Mouse (Mus musculus) midbrain, embryonic 11.5 days (tissue): ENCODE data around the gene Sgpl1. TPM values are rescaled to one million over a fixed set of nuclear protein-coding genes. Genes with fewer than 3 reads are reported as not detected.

Source experiments
- ATAC-seq: fragments of 200-750 bp; cut with Nextera tagmentation; 2 replicates; pipeline ENCODE4 v1.8.0; 2017; ENCODE audit warnings: moderate TSS enrichment, moderate library complexity; ENCODE audit not compliant: low FRiP score
- DNase-seq: peaks from one replicate; pipeline ENCODE4 v3.0.0; 2015; ENCODE audit warnings: low spot score; ENCODE audit errors: missing footprints
- H3K27ac ChIP-seq: fragments of 300-500 bp; sonication (generic); 2 replicates; pipeline ENCODE4 v1.5.1; 2014; ENCODE audit warnings: low read depth, low read length
- H3K27me3 ChIP-seq: fragments of 300-500 bp; sonication (generic); 2 replicates; pipeline ENCODE4 v1.6.1; 2014; ENCODE audit warnings: mild to moderate bottlenecking, low read length, moderate library complexity, mixed read lengths; ENCODE audit not compliant: control insufficient read depth, insufficient read depth
- H3K36me3 ChIP-seq: fragments of 300-500 bp; sonication (generic); 2 replicates; pipeline ENCODE4 v1.6.1; 2014; ENCODE audit warnings: mild to moderate bottlenecking, low read length, moderate library complexity, mixed read lengths; ENCODE audit not compliant: control insufficient read depth, insufficient read depth
- H3K4me1 ChIP-seq: fragments of 300-500 bp; sonication (generic); 2 replicates; pipeline ENCODE4 v1.6.1; 2014; ENCODE audit warnings: low read length; ENCODE audit not compliant: control insufficient read depth, insufficient read depth
- H3K4me2 ChIP-seq: fragments of 300-500 bp; sonication (generic); 2 replicates; pipeline ENCODE4 v1.6.1; 2014; ENCODE audit warnings: mild to moderate bottlenecking, moderate library complexity
- H3K4me3 ChIP-seq: fragments of 300-500 bp; sonication (generic); 2 replicates; pipeline ENCODE4 v1.5.1; 2014; ENCODE audit warnings: low read depth, low read length
- H3K9ac ChIP-seq: fragments of 300-500 bp; sonication (generic); 2 replicates; pipeline ENCODE4 v1.6.1; 2014; ENCODE audit warnings: low read length
- H3K9me3 ChIP-seq: fragments of 300-500 bp; sonication (generic); 2 replicates; pipeline ENCODE4 v1.6.1; 2016; ENCODE audit warnings: low read length; ENCODE audit not compliant: control insufficient read depth
- WGBS: fragments of 180-500 bp; shearing (Covaris S2); extraction: QIAGEN DNeasy Blood & Tissue Kit; methylation state at CpG from one replicate; pipeline ENCODE4 v1.1.7; 2014; 5-methylcytosine and 5-hydroxymethylcytosine counted together
- polyA plus RNA-seq: library from polyadenylated mRNA; unstranded; fragments of >200 nt; fragmentation: Nextera tagmentation; extraction: Ambion mirVana; gene quantifications from 2 replicates; pipeline ENCODE4 v1.2.1, GENCODE M21; 2014

The Sgpl1 gene
- polyA plus RNA-seq, 1 experiment from 2014 or later = 78.0 TPM

GRCm38 (mm10) chr10:61065287-61066005, 82.1 kb downstream of the Sgpl1 start:
- Histone ChIP-seq H3K4me2 (no peak overlapping the region; the same call in 1 of the 2 replicates), H3K27me3 (no peaks in the 10 kb centered on the region; the same call in 1 of the 2 replicates), H3K27ac (no peak overlapping the region), H3K9me3 (no peaks in the 10 kb centered on the region), H3K4me1 (peaks cover 18% of the 10 kb centered on the region), H3K9ac (no peak overlapping the region), H3K36me3 (no peaks in the 10 kb centered on the region), H3K4me3 (no peak overlapping the region)
- no peak for DNase-seq
- 52% methylated on average over 13 of the region's 13 CpGs for WGBS
- ATAC-seq = no peak

DNA sequence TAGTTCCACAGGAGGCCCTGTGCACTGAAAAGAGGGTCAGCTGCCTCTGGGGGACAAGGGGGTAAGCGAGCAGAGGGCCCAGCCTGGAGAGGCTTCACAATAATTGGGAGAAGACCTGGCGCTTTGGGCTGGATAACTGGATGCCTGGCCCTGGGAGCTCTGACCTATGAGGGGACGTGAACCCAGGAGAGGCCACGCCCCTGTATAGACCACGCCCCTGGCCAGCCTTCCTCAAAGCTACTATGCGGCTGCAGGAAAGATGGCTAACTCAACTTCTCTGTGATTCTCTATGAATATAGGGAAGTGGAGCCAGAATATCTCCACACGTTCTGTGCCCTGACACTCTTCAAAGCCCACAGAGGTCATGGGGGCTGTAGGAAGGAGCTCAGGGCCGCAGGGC, 82.9 kb downstream of the Sgpl1 start:
- Histone ChIP-seq H3K4me3 (no peak overlapping the region), H3K4me1 (peaks cover 18% of the 10 kb centered on the region), H3K27ac (no peak overlapping the region), H3K4me2 (peak overlapping the region; percentile 28; the same call in 1 of the 2 replicates), H3K9ac (peak overlapping the region; percentile 29; the same call in 1 of the 2 replicates), H3K9me3 (no peaks in the 10 kb centered on the region), H3K36me3 (no peaks in the 10 kb centered on the region), H3K27me3 (no peaks in the 10 kb centered on the region; the same call in 1 of the 2 replicates)
- 5% methylated on average over 8 of the region's 8 CpGs for WGBS
- peak; percentile 73 for ATAC-seq
- peak; percentile 96 for DNase-seq

DNA sequence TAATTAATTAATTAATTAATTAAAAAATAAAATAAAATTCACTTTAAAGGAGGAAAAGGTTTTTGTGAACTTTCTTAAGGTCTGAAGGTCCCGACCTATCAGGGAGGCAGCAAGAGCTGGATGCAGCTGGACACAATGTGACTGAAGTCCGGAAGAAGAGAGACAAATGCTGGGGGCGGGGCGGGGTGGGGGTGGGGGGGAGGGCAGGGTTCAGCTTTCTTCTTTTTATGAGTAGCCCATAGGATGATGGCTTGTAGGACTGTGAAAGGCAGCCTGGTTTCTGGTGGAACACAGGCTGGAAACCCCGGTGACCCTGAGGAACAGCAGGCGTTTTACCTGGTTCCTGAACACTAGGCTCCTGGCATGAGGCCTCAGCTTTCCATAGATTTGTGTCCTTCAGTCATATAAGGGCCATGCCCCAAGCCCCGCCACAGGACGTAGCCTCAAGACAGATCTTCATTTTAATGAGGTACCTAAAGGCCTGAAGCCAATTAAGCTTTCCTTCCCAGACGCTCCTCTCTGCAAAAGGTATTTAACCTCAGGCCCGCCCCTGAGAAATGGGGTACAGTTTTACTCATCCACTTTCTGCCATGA, 84.1 kb downstream of the Sgpl1 start:
- Histone ChIP-seq H3K27ac (no peak overlapping the region), H3K4me3 (no peak overlapping the region), H3K27me3 (no peaks in the 10 kb centered on the region), H3K36me3 (no peaks in the 10 kb centered on the region), H3K4me2 (no peak overlapping the region), H3K4me1 (peaks cover 10% of the 10 kb centered on the region), H3K9ac (no peak overlapping the region), H3K9me3 (no peaks in the 10 kb centered on the region)
- no peak for ATAC-seq
- WGBS = 70% methylated on average over 10 of the region's 10 CpGs
- peak; percentile 85 for DNase-seq

DNA sequence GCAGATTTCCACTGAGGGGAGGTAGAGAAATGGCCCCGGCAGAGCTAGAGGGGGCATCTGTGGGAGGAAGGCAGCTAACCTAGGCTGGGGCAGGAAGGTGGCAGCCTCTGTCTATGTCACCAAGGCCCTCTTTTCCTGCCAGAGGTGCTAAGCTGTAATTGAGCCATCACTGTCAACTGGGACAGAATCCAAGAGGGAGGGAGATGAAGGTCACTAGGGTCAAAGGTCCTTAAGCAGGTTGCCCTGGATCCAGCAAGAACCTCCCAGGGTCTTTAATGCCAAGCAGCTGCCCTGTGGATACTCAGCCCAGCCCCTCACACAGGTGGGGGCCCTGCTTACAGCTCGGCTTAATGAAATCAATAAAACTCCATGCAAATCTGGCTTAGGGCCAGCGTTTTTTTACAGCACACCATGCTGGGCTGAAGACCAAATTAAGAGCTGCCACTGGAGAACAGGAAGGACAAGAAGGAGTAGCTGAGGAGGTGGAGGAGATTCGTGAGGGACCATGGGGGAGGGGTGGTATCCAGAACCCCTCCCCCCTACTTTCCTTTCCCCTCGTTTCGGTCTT, 87.9 kb downstream of the Sgpl1 start:
- peak; percentile 84 for DNase-seq
- Histone ChIP-seq H3K27ac (no peak overlapping the region), H3K4me3 (no peak overlapping the region), H3K9me3 (no peaks in the 10 kb centered on the region; the same call in 1 of the 2 replicates), H3K9ac (no peak overlapping the region), H3K4me1 (peaks cover 2% of the 10 kb centered on the region; the same call in 1 of the 2 replicates), H3K27me3 (no peaks in the 10 kb centered on the region), H3K36me3 (no peaks in the 10 kb centered on the region), H3K4me2 (no peak overlapping the region)
- ATAC-seq = no peak
- 35% methylated on average over 6 of the region's 6 CpGs for WGBS

DNA sequence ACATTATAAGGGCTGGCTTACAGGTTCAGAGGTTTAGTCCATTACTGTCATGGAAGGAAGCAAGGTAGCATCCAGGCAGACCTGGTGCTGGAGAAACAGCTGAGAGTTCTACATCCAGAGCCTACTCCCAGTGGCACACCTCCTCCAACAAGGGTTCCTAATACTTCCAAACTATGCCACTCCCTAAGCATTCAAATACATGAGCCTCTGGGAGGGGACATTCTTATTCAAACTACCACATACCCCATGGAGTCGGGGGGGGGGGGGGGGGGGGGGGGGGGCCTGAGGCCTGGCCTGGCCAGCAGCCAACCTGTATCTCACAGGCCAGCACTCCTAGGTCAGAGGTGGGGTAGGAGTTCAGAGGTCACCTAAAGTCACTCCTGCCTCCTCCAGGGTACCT, 88.4 kb downstream of the Sgpl1 start:
- Histone ChIP-seq H3K4me3 (no peak overlapping the region), H3K27me3 (no peaks in the 10 kb centered on the region), H3K9me3 (no peaks in the 10 kb centered on the region; the same call in 1 of the 2 replicates), H3K4me1 (no peaks in the 10 kb centered on the region), H3K9ac (no peak overlapping the region), H3K4me2 (no peak overlapping the region), H3K27ac (no peak overlapping the region), H3K36me3 (no peaks in the 10 kb centered on the region)
- WGBS = no CpG with 5 or more reads among the region's 1 CpGs
- DNase-seq = no peak
- no peak for ATAC-seq

- WGBS = 95% methylated on average over 7 of the region's 7 CpGs
Measured at GRCm38 (mm10) chr10:61056661-61057060, 90.8 kb downstream of the Sgpl1 start.

GRCm38 (mm10) chr10:61051993-61052613, 95.4 kb downstream of the Sgpl1 start:
- peak; percentile 68 for ATAC-seq
- no peaks in the 10 kb centered on the region for H3K4me1 ChIP-seq
- WGBS = 63% methylated on average over 14 of the region's 14 CpGs
- H3K9me3 ChIP-seq = no peaks in the 10 kb centered on the region; the same call in 1 of the 2 replicates
- no peak overlapping the region for H3K9ac ChIP-seq
- H3K27me3 ChIP-seq = no peaks in the 10 kb centered on the region
- no peak overlapping the region for H3K27ac ChIP-seq
- H3K4me2 ChIP-seq = no peak overlapping the region
- H3K4me3 ChIP-seq = no peak overlapping the region
- H3K36me3 ChIP-seq = no peaks in the 10 kb centered on the region
- peak; percentile 95 for DNase-seq

More at GRCm38 (mm10) chr10:61056661-61057060, 90.8 kb downstream of the Sgpl1 start:
- no peak overlapping the region for H3K4me2 ChIP-seq
- no peaks in the 10 kb centered on the region; the same call in 1 of the 2 replicates for H3K9me3 ChIP-seq
- no peaks in the 10 kb centered on the region for H3K4me1 ChIP-seq
- no peak overlapping the region for H3K9ac ChIP-seq
- ATAC-seq (no peak), DNase-seq (no peak)
- H3K27me3 ChIP-seq = no peaks in the 10 kb centered on the region
- no peak overlapping the region for H3K27ac ChIP-seq
- no peaks in the 10 kb centered on the region for H3K36me3 ChIP-seq
- H3K4me3 ChIP-seq = no peak overlapping the region
